Mouse (Mus musculus) testis, adult 10 weeks (tissue): Measurements from ENCODE around the gene Mrpl9. TPM values are rescaled to one million over a fixed set of nuclear protein-coding genes. Genes with fewer than 3 reads are reported as not detected.

ENCODE experiments used
- polyA plus RNA-seq: library from polyadenylated mRNA; stranded (reverse); fragments of 350-450 nt; fragmentation: Illumina TruSeq; extraction: RNeasy Lipid Tissue Mini Kit (QIAGEN cat#74804); gene quantifications from one replicate; pipeline ENCODE4 v1.2.3, GENCODE M21; 2014; ENCODE audit warnings: low read depth, low replicate concordance

Gene Mrpl9
- polyA plus RNA-seq, result 16.2 TPM

GRCm38 (mm10) chr3:94442951-94443596, at the start of gene Mrpl9:
Mrpl9 (plus strand) TSS chr3:94443318.

DNA sequence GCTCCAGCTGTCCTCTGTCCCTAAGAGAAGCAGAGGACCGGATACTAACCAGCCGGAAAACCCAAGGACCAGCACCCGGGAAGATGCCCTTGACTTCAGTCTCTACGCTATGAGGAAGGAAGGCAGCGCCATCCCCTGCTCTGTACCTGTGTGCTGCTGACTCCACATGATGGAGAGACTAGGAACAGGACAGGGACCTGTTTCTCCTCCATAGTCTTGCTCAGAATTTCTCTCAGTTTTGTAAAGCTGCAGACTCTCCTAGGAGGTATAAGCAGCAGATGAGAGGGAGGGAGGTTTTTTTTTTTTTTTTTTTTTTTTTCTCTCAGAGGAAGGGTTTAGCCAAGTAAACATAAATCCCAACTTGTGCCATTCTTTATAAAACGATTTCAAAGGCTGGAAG, 44.9 kb upstream of the Mrpl9 start, which contains the start of gene Lingo4:
Lingo4 (plus strand) TSS at position 301 of the 400 bp plus-strand sequence.

GRCm38 (mm10) chr3:94413031-94413679, 30.0 kb upstream of the Mrpl9 start, which contains the start of gene Tdrkh:
Tdrkh (plus strand) TSS chr3:94413273.

GRCm38 (mm10) chr3:94443597-94443964, 463 bp downstream of the Mrpl9 start, which contains the start of gene Oaz3:
Oaz3 (minus strand) TSS chr3:94443915.

GRCm38 (mm10) chr3:94477981-94478422, 34.9 kb downstream of the Mrpl9 start, which contains the start of gene Celf3:
Celf3 (plus strand) TSS chr3:94478295.

DNA sequence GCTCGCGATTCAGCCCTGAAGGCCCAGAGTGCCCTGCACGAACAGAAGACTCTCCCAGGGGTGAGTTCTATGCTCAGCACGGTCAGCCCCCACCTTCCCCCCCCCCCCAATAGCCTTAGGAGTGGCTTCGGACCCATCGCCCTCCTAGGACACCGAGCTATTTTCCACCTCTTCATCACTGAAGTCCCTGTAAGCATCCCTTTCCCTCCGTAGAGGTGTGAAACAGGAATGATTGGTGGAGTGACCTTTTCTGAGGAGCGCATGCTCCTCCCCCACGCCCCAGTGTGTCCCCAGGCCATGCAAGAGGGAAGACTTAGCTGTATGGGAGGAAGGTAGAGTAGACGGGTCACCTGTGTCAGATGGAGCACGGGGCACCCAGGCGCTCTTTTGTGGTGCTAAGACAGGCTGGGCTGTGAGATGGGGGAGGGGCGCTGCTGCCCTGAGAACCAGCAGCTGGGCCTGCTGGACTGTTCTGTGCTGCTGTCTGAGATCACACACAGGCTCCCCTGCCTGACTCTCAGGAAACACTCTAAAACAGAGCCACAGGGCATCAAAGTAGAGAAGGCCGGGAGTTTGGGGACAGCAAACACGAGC, 37.3 kb downstream of the Mrpl9 start, which contains the start of gene Riiad1:
Riiad1 (minus strand) TSS at position 51 of the 594 bp plus-strand sequence.

Other genes starting within 250 kb of the Mrpl9 start
- 0.69 TPM for gene Gm5286, start 246.6 kb upstream of the Mrpl9 start, polyA plus RNA-seq
- gene Gm4778, start 179.3 kb upstream of the Mrpl9 start, polyA plus RNA-seq, result not detected
- 45.5 TPM for gene Them4, start 133.2 kb upstream of the Mrpl9 start, polyA plus RNA-seq
- not detected for gene Them5, start 101.2 kb upstream of the Mrpl9 start, polyA plus RNA-seq
- not detected for gene C2cd4d, start 80.9 kb upstream of the Mrpl9 start, polyA plus RNA-seq
- gene Rorc, start 70.5 kb upstream of the Mrpl9 start, polyA plus RNA-seq, result 1.8 TPM
- not detected for gene Lingo4, start 44.8 kb upstream of the Mrpl9 start, polyA plus RNA-seq
- gene Tdrkh, start 30.0 kb upstream of the Mrpl9 start, polyA plus RNA-seq, result 75.8 TPM
- gene Oaz3, start 597 bp downstream of the Mrpl9 start, polyA plus RNA-seq, result 1,974 TPM
- gene Celf3, start 35.0 kb downstream of the Mrpl9 start, polyA plus RNA-seq, result 5.2 TPM
- gene Riiad1, start 37.0 kb downstream of the Mrpl9 start, polyA plus RNA-seq, result 300 TPM
- gene Snx27, start 139.4 kb downstream of the Mrpl9 start, polyA plus RNA-seq, result 76.0 TPM
- gene Gm10972, start 199.8 kb downstream of the Mrpl9 start, polyA plus RNA-seq, result not detected
- 7.3 TPM for gene Tuft1, start 215.6 kb downstream of the Mrpl9 start, polyA plus RNA-seq